Mouse (Mus musculus) intestine, embryonic 16.5 days (tissue): ENCODE data around the gene Sf3b2. TPM values are rescaled to one million over a fixed set of nuclear protein-coding genes. Genes with fewer than 3 reads are reported as not detected.

Experiments
- polyA plus RNA-seq: library from polyadenylated mRNA; unstranded; fragments of >200 nt; fragmentation: Nextera tagmentation; extraction: Ambion mirVana; gene quantifications from 2 replicates; pipeline ENCODE4 v1.2.1, GENCODE M21; 2015

Sf3b2 gene
- polyA plus RNA-seq, 1 experiment from 2014 or later, result 280 TPM

Other genes with a start within 250 kb of the Sf3b2 start
- 2.5 and 2.8 TPM in 2 replicates for gene Rin1, start 245.0 kb downstream of the Sf3b2 start, polyA plus RNA-seq
- 42.8 and 49.6 TPM in 2 replicates for gene Cd248, start 227.4 kb downstream of the Sf3b2 start, polyA plus RNA-seq
- 4.7 and 5.1 TPM in 2 replicates for gene Tmem151a, start 209.9 kb downstream of the Sf3b2 start, polyA plus RNA-seq
- gene Yif1a, start 206.9 kb downstream of the Sf3b2 start, polyA plus RNA-seq, result 155 and 176 TPM in 2 replicates
- 8.1 and 8.3 TPM in 2 replicates for gene Cnih2, start 196.9 kb downstream of the Sf3b2 start, polyA plus RNA-seq
- gene Rab1b, start 188.4 kb downstream of the Sf3b2 start, polyA plus RNA-seq, result 241 and 244 TPM in 2 replicates
- gene Klc2, start 176.9 kb downstream of the Sf3b2 start, polyA plus RNA-seq, result 12.7 and 13.6 TPM in 2 replicates
- 11.4 and 13.8 TPM in 2 replicates for gene Pacs1, start 22.3 kb downstream of the Sf3b2 start, polyA plus RNA-seq
- gene Gal3st3, start 2.9 kb upstream of the Sf3b2 start, polyA plus RNA-seq, result 1.5 and 1.9 TPM in 2 replicates
- not detected in 2 replicates for gene Catsper1, start 40.3 kb upstream of the Sf3b2 start, polyA plus RNA-seq
- 33.1 and 50.6 TPM in 2 replicates for gene Cst6, start 54.1 kb upstream of the Sf3b2 start, polyA plus RNA-seq
- 60.1 and 62.7 TPM in 2 replicates for gene Eif1ad, start 71.3 kb upstream of the Sf3b2 start, polyA plus RNA-seq
- gene Banf1, start 71.7 kb upstream of the Sf3b2 start, polyA plus RNA-seq, result 421 and 489 TPM in 2 replicates
- gene Sart1, start 93.2 kb upstream of the Sf3b2 start, polyA plus RNA-seq, result 60.2 and 65.6 TPM in 2 replicates
- gene Tsga10ip, start 107.1 kb upstream of the Sf3b2 start, polyA plus RNA-seq, result 5.9 and 6.3 TPM in 2 replicates
- gene Drap1, start 129.5 kb upstream of the Sf3b2 start, polyA plus RNA-seq, result 175 and 180 TPM in 2 replicates
- gene AI837181, start 129.7 kb upstream of the Sf3b2 start, polyA plus RNA-seq, result 10.2 and 16.8 TPM in 2 replicates
- gene Fosl1, start 152.1 kb upstream of the Sf3b2 start, polyA plus RNA-seq, result not detected in 2 replicates
- 5.0 and 5.4 TPM in 2 replicates for gene Ccdc85b, start 162.4 kb upstream of the Sf3b2 start, polyA plus RNA-seq
- 102 and 106 TPM in 2 replicates for gene Fibp, start 165.2 kb upstream of the Sf3b2 start, polyA plus RNA-seq
- gene Ctsw, start 173.1 kb upstream of the Sf3b2 start, polyA plus RNA-seq, result 1.7 and 2.8 TPM in 2 replicates
- 106 and 112 TPM in 2 replicates for gene Efemp2, start 178.5 kb upstream of the Sf3b2 start, polyA plus RNA-seq
- gene Mus81, start 192.9 kb upstream of the Sf3b2 start, polyA plus RNA-seq, result 32.7 and 36.5 TPM in 2 replicates
- 2,274 and 2,378 TPM in 2 replicates for gene Cfl1, start 195.0 kb upstream of the Sf3b2 start, polyA plus RNA-seq
- gene 1700020D05Rik, start 208.3 kb upstream of the Sf3b2 start, polyA plus RNA-seq, result not detected in 2 replicates
- 6.9 and 7.4 TPM in 2 replicates for gene Snx32, start 215.1 kb upstream of the Sf3b2 start, polyA plus RNA-seq